Mouse (Mus musculus) MEL (cell line): ENCODE data around the gene Olfr1016. TPM values are rescaled to one million over a fixed set of nuclear protein-coding genes. Genes with fewer than 3 reads are reported as not detected.

ENCODE experiments used
- DNase-seq: peaks from one replicate; pipeline ENCODE4 v3.0.0; 2011; ENCODE audit warnings: low read depth, low spot score
- H3K27ac ChIP-seq: 2 replicates; pipeline ENCODE4 v1.5.1; 2012; ENCODE audit warnings: low read depth, mild to moderate bottlenecking, control low read depth, low read length, moderate library complexity; ENCODE audit not compliant: control insufficient read depth
- H3K27me3 ChIP-seq, 2 experiments: fragments of 150-350 bp in 1 of 2; sonication (generic) in 1 of 2; 2 replicates each; pipeline ENCODE4 v1.6.1; 2012; ENCODE audit warnings: low read length in 2 of 2, mild to moderate bottlenecking in 2 of 2, improper control_type of control experiment in 1 of 2, moderate library complexity in 1 of 2; ENCODE audit not compliant: insufficient read depth in 2 of 2, control insufficient read depth in 1 of 2
- H3K36me3 ChIP-seq, 2 experiments: 2 replicates each; pipeline ENCODE4 v1.6.1; 2012 to 2014; ENCODE audit warnings: low read length in 2 of 2, improper control_type of control experiment in 1 of 2, inconsistent platforms in 1 of 2, mild to moderate bottlenecking in 1 of 2; ENCODE audit not compliant: insufficient read depth in 2 of 2, control insufficient read depth in 1 of 2
- H3K4me1 ChIP-seq, 2 experiments: fragments of 150-350 bp in 1 of 2; sonication (generic) in 1 of 2; 2 replicates each; pipeline ENCODE4 v1.6.1; 2012; ENCODE audit warnings: low read length in 2 of 2, improper control_type of control experiment in 1 of 2, mild to moderate bottlenecking in 1 of 2; ENCODE audit not compliant: insufficient read depth in 2 of 2, control insufficient read depth in 1 of 2
- H3K4me3 ChIP-seq, 2 experiments: fragments of 150-350 bp in 1 of 2; sonication (generic) in 1 of 2; 2 replicates each; pipeline ENCODE4 v1.5.1; 2012; ENCODE audit warnings: low read depth in 2 of 2, low read length in 2 of 2, mild to moderate bottlenecking in 2 of 2, moderate library complexity in 2 of 2, control low read depth in 1 of 2, improper control_type of control experiment in 1 of 2; ENCODE audit not compliant: control insufficient read depth in 1 of 2, insufficient read depth in 1 of 2
- H3K79me2 ChIP-seq: 2 replicates; pipeline ENCODE4 v1.6.1; 2012; ENCODE audit warnings: mild to moderate bottlenecking, low read length, moderate library complexity; ENCODE audit not compliant: control insufficient read depth, poor library complexity, insufficient read depth
- H3K9ac ChIP-seq: 2 replicates; pipeline ENCODE4 v1.6.1; 2012; ENCODE audit warnings: low read depth, mild to moderate bottlenecking, control low read depth, low read length, moderate library complexity; ENCODE audit not compliant: control insufficient read depth, poor library complexity, severe bottlenecking
- H3K9me3 ChIP-seq: fragments of 150-350 bp; sonication (generic); replicated peaks from 2 replicates; pipeline ENCODE4 v1.6.1; 2012; ENCODE audit warnings: mild to moderate bottlenecking, low read length, improper control_type of control experiment, moderate library complexity; ENCODE audit not compliant: insufficient read depth
- BHLHE40 ChIP-seq: IDR thresholded peaks from 2 replicates; pipeline ENCODE4 v1.6.1; 2012; ENCODE audit warnings: low read depth, mild to moderate bottlenecking, inconsistent platforms, low read length, improper control_type of control experiment, borderline replicate concordance
- CHD2 ChIP-seq: IDR thresholded peaks from 2 replicates; pipeline ENCODE4 v1.6.1; 2011; ENCODE audit warnings: low read length, improper control_type of control experiment
- CTCF ChIP-seq, 3 experiments: IDR thresholded peaks in 2 of 3; conservative IDR thresholded peaks in 1 of 3; 2 replicates each; pipeline ENCODE4 v1.5.1; 2011 to 2012; ENCODE audit warnings: low read length in 3 of 3, low read depth in 2 of 3, mild to moderate bottlenecking in 2 of 3, improper control_type of control experiment in 1 of 3, inconsistent platforms in 1 of 3, mixed read lengths in 1 of 3, moderate library complexity in 1 of 3; ENCODE audit not compliant: control insufficient read depth in 1 of 3, insufficient read depth in 1 of 3, poor library complexity in 1 of 3, severe bottlenecking in 1 of 3
- E2F4 ChIP-seq: IDR thresholded peaks from 2 replicates; pipeline ENCODE4 v1.6.1; 2011; ENCODE audit warnings: low read depth, low read length, improper control_type of control experiment, borderline replicate concordance
- ELF1 ChIP-seq: IDR thresholded peaks from 2 replicates; pipeline ENCODE4 v1.6.1; 2014; ENCODE audit warnings: low read depth, mild to moderate bottlenecking, inconsistent platforms, low read length, improper control_type of control experiment, moderate library complexity
- EP300 ChIP-seq, 2 experiments: IDR thresholded peaks; 2 replicates each; pipeline ENCODE4 v1.6.1; 2011; ENCODE audit warnings: improper control_type of control experiment in 2 of 2, low read length in 2 of 2, low read depth in 1 of 2, mild to moderate bottlenecking in 1 of 2
- ETS1 ChIP-seq: IDR thresholded peaks from 2 replicates; pipeline ENCODE4 v1.6.1; 2012; ENCODE audit warnings: low read depth, mild to moderate bottlenecking, inconsistent platforms, low read length, improper control_type of control experiment, moderate library complexity
- GABPA ChIP-seq: IDR thresholded peaks from 2 replicates; pipeline ENCODE4 v1.6.1; 2012; ENCODE audit warnings: low read depth, mild to moderate bottlenecking, inconsistent platforms, low read length, improper control_type of control experiment, moderate library complexity
- GATA1 ChIP-seq: IDR thresholded peaks from 2 replicates; pipeline ENCODE4 v1.6.1; 2011; ENCODE audit warnings: low read depth, low read length, improper control_type of control experiment
- HCFC1 ChIP-seq: IDR thresholded peaks from 2 replicates; pipeline ENCODE4 v1.6.1; 2012; ENCODE audit warnings: low read depth, mild to moderate bottlenecking, inconsistent platforms, low read length, improper control_type of control experiment, moderate library complexity
- JUND ChIP-seq: IDR thresholded peaks from 2 replicates; pipeline ENCODE4 v1.6.1; 2011; ENCODE audit warnings: low read depth, mild to moderate bottlenecking, improper control_type of control experiment, low read length
- KAT2A ChIP-seq: conservative IDR thresholded peaks from 2 replicates; pipeline ENCODE4 v1.6.1; 2012; ENCODE audit warnings: low read depth, low read length, improper control_type of control experiment, inconsistent platforms
- MAX ChIP-seq: IDR thresholded peaks from 2 replicates; pipeline ENCODE4 v1.6.1; 2011; ENCODE audit warnings: low read length, improper control_type of control experiment
- MEF2A ChIP-seq: IDR thresholded peaks from 2 replicates; pipeline ENCODE4 v1.6.1; 2014; ENCODE audit warnings: low read depth, mild to moderate bottlenecking, inconsistent platforms, low read length, improper control_type of control experiment; ENCODE audit not compliant: poor library complexity, insufficient replicate concordance, severe bottlenecking; ENCODE audit errors: extremely low read depth
- MXI1 ChIP-seq: IDR thresholded peaks from 2 replicates; pipeline ENCODE4 v1.6.1; 2011; ENCODE audit warnings: mild to moderate bottlenecking, low read depth, low read length, improper control_type of control experiment
- MYB ChIP-seq: IDR thresholded peaks from 2 replicates; pipeline ENCODE4 v1.6.1; 2011; ENCODE audit warnings: mild to moderate bottlenecking, low read depth, low read length, improper control_type of control experiment
- MYC ChIP-seq: IDR thresholded peaks from 2 replicates; pipeline ENCODE4 v1.6.1; 2011; ENCODE audit warnings: low read depth, mild to moderate bottlenecking, low read length, improper control_type of control experiment, moderate library complexity
- NELFE ChIP-seq: IDR thresholded peaks from 2 replicates; pipeline ENCODE4 v1.6.1; 2011; ENCODE audit warnings: low read depth, low read length, improper control_type of control experiment
- POLR2A ChIP-seq, 2 experiments: IDR thresholded peaks; 2 replicates each; pipeline ENCODE4 v1.6.1; 2011 to 2012; ENCODE audit warnings: low read length in 2 of 2, mild to moderate bottlenecking in 2 of 2, control low read depth in 1 of 2, improper control_type of control experiment in 1 of 2, low read depth in 1 of 2, moderate library complexity in 1 of 2; ENCODE audit not compliant: control insufficient read depth in 1 of 2, insufficient read depth in 1 of 2, poor library complexity in 1 of 2
- POLR2AphosphoS2 ChIP-seq: IDR thresholded peaks from 2 replicates; pipeline ENCODE4 v1.6.1; 2011; ENCODE audit warnings: low read length, improper control_type of control experiment
- RAD21 ChIP-seq: IDR thresholded peaks from 2 replicates; pipeline ENCODE4 v1.6.1; 2011; ENCODE audit warnings: mild to moderate bottlenecking, low read depth, low read length, improper control_type of control experiment
- RCOR1 ChIP-seq: IDR thresholded peaks from 2 replicates; pipeline ENCODE4 v1.6.1; 2012; ENCODE audit warnings: low read depth, mild to moderate bottlenecking, inconsistent platforms, low read length, improper control_type of control experiment
- SIN3A ChIP-seq: IDR thresholded peaks from 2 replicates; pipeline ENCODE4 v1.6.1; 2012; ENCODE audit warnings: low read length, improper control_type of control experiment, inconsistent platforms
- SMC3 ChIP-seq: IDR thresholded peaks from 2 replicates; pipeline ENCODE4 v1.6.1; 2011; ENCODE audit warnings: low read depth, low read length, improper control_type of control experiment
- TAL1 ChIP-seq: IDR thresholded peaks from 2 replicates; pipeline ENCODE4 v1.6.1; 2012; ENCODE audit warnings: mild to moderate bottlenecking, inconsistent platforms, low read length, moderate library complexity, mixed read lengths
- TBP ChIP-seq: IDR thresholded peaks from 2 replicates; pipeline ENCODE4 v1.8.0; 2011; ENCODE audit warnings: low read depth, low read length, improper control_type of control experiment
- TCF12 ChIP-seq: IDR thresholded peaks from 2 replicates; pipeline ENCODE4 v1.6.1; 2014; ENCODE audit warnings: low read depth, mild to moderate bottlenecking, inconsistent platforms, low read length, improper control_type of control experiment, moderate library complexity
- USF1 ChIP-seq: IDR thresholded peaks from 2 replicates; pipeline ENCODE4 v1.6.1; 2014; ENCODE audit warnings: low read depth, mild to moderate bottlenecking, inconsistent platforms, low read length, improper control_type of control experiment, moderate library complexity
- ZC3H11A ChIP-seq: IDR thresholded peaks from 2 replicates; pipeline ENCODE4 v1.6.1; 2012; ENCODE audit warnings: low read depth, mild to moderate bottlenecking, inconsistent platforms, low read length, improper control_type of control experiment
- ZKSCAN1 ChIP-seq: IDR thresholded peaks from 2 replicates; pipeline ENCODE4 v1.6.1; 2012; ENCODE audit warnings: low read depth, mild to moderate bottlenecking, inconsistent platforms, low read length, improper control_type of control experiment, moderate library complexity
- polyA plus RNA-seq, 2 experiments: library from polyadenylated mRNA; stranded (reverse) in 1 of 2; unstranded in 1 of 2; fragments of >175 nt in 1 of 2; fragments of >200 nt in 1 of 2; gene quantifications; 2 replicates each; pipeline versions ENCODE4 v1.2.1 to v1.2.4; 2012; ENCODE audit warnings: low replicate concordance in 2 of 2, low read depth in 1 of 2; ENCODE audit not compliant: insufficient read length in 2 of 2, insufficient read depth in 1 of 2, missing spikeins in 1 of 2
- total RNA-seq: library from RNA; depleted of rRNA; stranded (reverse); fragments of 300-350 nt; gene quantifications from 2 replicates; pipeline ENCODE4 v1.2.3, GENCODE M21; 2012

The Olfr1016 gene
- total and polyA plus RNA-seq, 3 experiments, result not detected

- no peaks in the 10 kb centered on the region for H3K27me3 ChIP-seq
- no peaks in the 10 kb centered on the region for H3K9me3 ChIP-seq
- H3K79me2 ChIP-seq, result no peaks in the 10 kb centered on the region
- no peak for DNase-seq
- H3K9ac ChIP-seq, result no peak overlapping the region
- no peak overlapping the region for H3K27ac ChIP-seq
- H3K4me3 ChIP-seq, result no peak overlapping the region
- no peak for TF ChIP-seq POLR2AphosphoS2
- TF ChIP-seq TCF12, result no peak
- TF ChIP-seq RCOR1, result no peak
- no peak for TF ChIP-seq SMC3
- no peak for TF ChIP-seq CHD2
- no peak for TF ChIP-seq GATA1
- no peak for TF ChIP-seq GABPA
- TF ChIP-seq SIN3A, result no peak
- no peak for TF ChIP-seq MXI1
- TF ChIP-seq POLR2A (IDR thresholded peaks at IDR 0.05; ENCODE audit: control insufficient read depth in 1 of 2, insufficient read depth in 1 of 2, low read depth in 1 of 2, low read length in 2 of 2, poor library complexity in 1 of 2), result no peak
- no peak for TF ChIP-seq NELFE
- TF ChIP-seq HCFC1, result no peak
- no peak for TF ChIP-seq USF1
- no peak for TF ChIP-seq CTCF (IDR thresholded peaks at IDR 0.05 in 2 of 3, conservative IDR thresholded peaks at IDR 0.05 in 1 of 3; ENCODE audit: control insufficient read depth in 1 of 3, insufficient read depth in 1 of 3, low read depth in 2 of 3, low read length in 3 of 3, poor library complexity in 1 of 3, severe bottlenecking in 1 of 3)
- TF ChIP-seq EP300 (IDR thresholded peaks at IDR 0.05; ENCODE audit: low read depth in 1 of 2, low read length in 2 of 2), result no peak
- TF ChIP-seq MAX, result no peak
- no peak for TF ChIP-seq RAD21
- no peak for TF ChIP-seq ETS1
- no peaks in the 10 kb centered on the region for H3K4me1 ChIP-seq
- no peaks in the 10 kb centered on the region for H3K36me3 ChIP-seq
Observed at GRCm38 (mm10) chr2:85804501-85804900, 2.2 kb upstream of the Olfr1016 start.

GRCm38 (mm10) chr2:85792331-85792730, 10.0 kb downstream of the Olfr1016 start:
- Histone ChIP-seq H3K36me3 (no peaks in the 10 kb centered on the region), H3K9ac (no peak overlapping the region), H3K4me3 (no peak overlapping the region), H3K4me1 (no peaks in the 10 kb centered on the region), H3K27ac (no peak overlapping the region), H3K27me3 (no peaks in the 10 kb centered on the region), H3K79me2 (no peaks in the 10 kb centered on the region), H3K9me3 (no peaks in the 10 kb centered on the region)
- DNase-seq, result no peak
- TF ChIP-seq ZKSCAN1, result no peak
- no peak for TF ChIP-seq MEF2A
- no peak for TF ChIP-seq CTCF (IDR thresholded peaks at IDR 0.05 in 2 of 3, conservative IDR thresholded peaks at IDR 0.05 in 1 of 3; ENCODE audit: control insufficient read depth in 1 of 3, insufficient read depth in 1 of 3, low read depth in 2 of 3, low read length in 3 of 3, poor library complexity in 1 of 3, severe bottlenecking in 1 of 3)
- no peak for TF ChIP-seq MYC
- no peak for TF ChIP-seq SMC3
- TF ChIP-seq EP300 (IDR thresholded peaks at IDR 0.05; ENCODE audit: low read depth in 1 of 2, low read length in 2 of 2), result no peak
- TF ChIP-seq GATA1, result no peak
- no peak for TF ChIP-seq NELFE
- TF ChIP-seq E2F4, result no peak
- no peak for TF ChIP-seq TAL1
- TF ChIP-seq ELF1, result no peak
- TF ChIP-seq ZC3H11A, result no peak
- TF ChIP-seq POLR2AphosphoS2, result no peak
- TF ChIP-seq CHD2, result no peak
- TF ChIP-seq BHLHE40, result no peak
- TF ChIP-seq MYB, result no peak
- no peak for TF ChIP-seq KAT2A
- TF ChIP-seq JUND, result no peak
- no peak for TF ChIP-seq MAX
- no peak for TF ChIP-seq TBP
